Mouse (Mus musculus) forebrain, embryonic 15.5 days (tissue): ENCODE measurements around the gene Flrt3. TPM values are rescaled to one million over a fixed set of nuclear protein-coding genes. Genes with fewer than 3 reads are reported as not detected.

Experiments
- ATAC-seq: fragments of 200-750 bp; cut with Nextera tagmentation; replicated peaks from 2 replicates; pipeline ENCODE4 v1.8.0; 2017; ENCODE audit warnings: mild to moderate bottlenecking, moderate TSS enrichment, moderate library complexity
- H3K27ac ChIP-seq: fragments of 300-500 bp; sonication (generic); replicated peaks from 2 replicates; pipeline ENCODE4 v1.5.1; 2015; ENCODE audit warnings: mild to moderate bottlenecking, inconsistent platforms
- H3K27me3 ChIP-seq: fragments of 300-500 bp; sonication (generic); 2 replicates; pipeline ENCODE4 v1.6.1; 2015; ENCODE audit warnings: inconsistent platforms
- H3K36me3 ChIP-seq: fragments of 300-500 bp; sonication (generic); 2 replicates; pipeline ENCODE4 v1.6.1; 2015; ENCODE audit warnings: mild to moderate bottlenecking, inconsistent platforms
- H3K4me1 ChIP-seq: fragments of 300-500 bp; sonication (generic); 2 replicates; pipeline ENCODE4 v1.6.1; 2015; ENCODE audit warnings: inconsistent platforms
- H3K4me2 ChIP-seq: fragments of 300-500 bp; sonication (generic); replicated peaks from 2 replicates; pipeline ENCODE4 v1.6.1; 2015; ENCODE audit warnings: mild to moderate bottlenecking, inconsistent platforms
- H3K4me3 ChIP-seq: fragments of 300-500 bp; sonication (generic); 2 replicates; pipeline ENCODE4 v1.5.1; 2015; ENCODE audit warnings: mild to moderate bottlenecking, inconsistent platforms
- H3K9ac ChIP-seq: fragments of 300-500 bp; sonication (generic); replicated peaks from 2 replicates; pipeline ENCODE4 v1.6.1; 2015; ENCODE audit warnings: mild to moderate bottlenecking, inconsistent platforms
- H3K9me3 ChIP-seq: fragments of 300-500 bp; sonication (generic); 2 replicates; pipeline ENCODE4 v1.6.1; 2016; ENCODE audit warnings: inconsistent platforms
- WGBS: fragments of 180-500 bp; shearing (Covaris S2); methylation state at CpG from one replicate; pipeline ENCODE4 v1.1.7; 2015; ENCODE audit warnings: mixed read lengths; 5-methylcytosine and 5-hydroxymethylcytosine counted together
- polyA plus RNA-seq: library from polyadenylated mRNA; unstranded; fragments of >200 nt; fragmentation: Nextera tagmentation; extraction: Ambion mirVana; gene quantifications from 2 replicates; pipeline ENCODE4 v1.2.1, GENCODE M21; 2015

Flrt3 gene
- polyA plus RNA-seq, 1 experiment from 2014 or later = 52.8 TPM

GRCm38 (mm10) chr2:140615451-140615850 lies 55.8 kb downstream of the Flrt3 start:
- Histone ChIP-seq H3K4me1 (peaks cover 13% of the 10 kb centered on the region), H3K27me3 (no peaks in the 10 kb centered on the region), H3K36me3 (no peaks in the 10 kb centered on the region), H3K9me3 (no peaks in the 10 kb centered on the region), H3K4me2 (no peak overlapping the region), H3K27ac (no peak overlapping the region), H3K4me3 (no peak overlapping the region), H3K9ac (no peak overlapping the region)
- WGBS = 83% methylated on average over 2 of the region's 2 CpGs
- peak; percentile 57; the same call in 1 of the 2 replicates for ATAC-seq
